Mouse (Mus musculus) limb, embryonic 10.5 days (tissue): ENCODE results near the gene Stk40. TPM values are rescaled to one million over a fixed set of nuclear protein-coding genes. Genes with fewer than 3 reads are reported as not detected.

ENCODE experiments used
- DNase-seq: peaks from one replicate; pipeline ENCODE4 v3.0.0-alpha.2; 2017; ENCODE audit warnings: low spot score
- H3K27ac ChIP-seq: fragments of 300-500 bp; sonication (generic); 2 replicates; pipeline ENCODE4 v1.5.1; 2016; ENCODE audit warnings: mild to moderate bottlenecking
- H3K27me3 ChIP-seq: fragments of 300-500 bp; sonication (generic); 2 replicates; pipeline ENCODE4 v1.6.1; 2016; ENCODE audit warnings: low read depth, mild to moderate bottlenecking; ENCODE audit not compliant: poor library complexity, severe bottlenecking
- H3K36me3 ChIP-seq: fragments of 300-500 bp; sonication (generic); 2 replicates; pipeline ENCODE4 v1.6.1; 2016; ENCODE audit warnings: mild to moderate bottlenecking, moderate library complexity
- H3K4me1 ChIP-seq: fragments of 300-500 bp; sonication (generic); 2 replicates; pipeline ENCODE4 v1.6.1; 2016
- H3K4me3 ChIP-seq: fragments of 300-500 bp; sonication (generic); 2 replicates; pipeline ENCODE4 v1.5.1; 2016; ENCODE audit warnings: mild to moderate bottlenecking, moderate library complexity
- H3K9me3 ChIP-seq: fragments of 300-500 bp; sonication (generic); replicated peaks from 2 replicates; pipeline ENCODE4 v1.6.1; 2016; ENCODE audit warnings: mild to moderate bottlenecking
- WGBS: fragments of 180-500 bp; shearing (Covaris S2); methylation state at CpG from one replicate; pipeline ENCODE4 v1.1.7; 2016; 5-methylcytosine and 5-hydroxymethylcytosine counted together
- polyA plus RNA-seq: library from polyadenylated mRNA; unstranded; fragments of >200 nt; fragmentation: Nextera tagmentation; extraction: Ambion mirVana; gene quantifications from 2 replicates; pipeline ENCODE4 v1.2.1, GENCODE M21; 2016

Stk40 gene
- polyA plus RNA-seq, 1 experiment from 2014 or later, result 52.1 TPM

DNA sequence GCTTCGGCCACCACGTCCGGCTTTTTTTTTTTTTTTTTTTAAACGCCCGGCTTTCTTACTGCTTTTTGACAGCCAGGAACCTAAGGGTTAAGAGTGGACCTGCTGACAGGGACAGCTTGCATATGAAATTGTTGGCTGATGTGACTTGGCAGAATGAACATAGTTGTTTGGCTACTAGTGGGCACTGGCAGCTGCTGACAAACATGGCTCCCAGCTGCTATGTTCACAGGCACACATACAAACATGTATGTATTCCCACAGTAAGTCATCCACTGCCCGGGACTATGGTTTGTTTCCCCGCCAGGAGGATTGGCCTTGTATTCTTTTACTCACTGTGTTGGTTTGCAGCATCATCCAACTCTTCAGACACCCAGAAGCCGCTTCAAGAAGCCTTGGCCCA, 13.4 kb downstream of the Stk40 start:
- H3K27ac ChIP-seq, result no peak overlapping the region
- H3K9me3 ChIP-seq, result no peaks in the 10 kb centered on the region
- no peak for DNase-seq
- peaks cover 37% of the 10 kb centered on the region for H3K36me3 ChIP-seq
- WGBS, result 82% methylated on average over 8 of the region's 8 CpGs
- no peak overlapping the region for H3K4me3 ChIP-seq
- no peaks in the 10 kb centered on the region for H3K27me3 ChIP-seq
- peaks cover 17% of the 10 kb centered on the region for H3K4me1 ChIP-seq

DNA sequence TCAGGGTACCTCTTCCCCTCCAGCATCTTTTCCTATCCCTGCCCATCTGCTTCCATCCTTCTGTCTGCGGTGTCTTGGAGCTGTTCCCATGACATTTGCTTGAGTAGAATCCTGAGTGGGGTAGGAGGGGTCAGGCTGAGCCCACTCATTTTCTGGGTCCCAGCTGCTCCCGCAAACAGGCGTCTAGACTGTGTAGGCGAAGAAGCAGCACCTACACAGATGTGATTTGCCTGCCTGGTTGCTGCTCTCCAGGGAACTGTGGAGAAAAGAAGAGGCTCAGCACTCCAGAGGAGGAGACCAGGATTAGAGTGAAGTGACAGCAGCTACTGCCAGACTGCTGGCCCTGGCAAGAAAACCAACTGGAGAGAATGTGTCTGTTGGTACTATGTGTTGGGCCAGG, 14.9 kb downstream of the Stk40 start:
- Histone ChIP-seq H3K36me3 (peaks cover 44% of the 10 kb centered on the region), H3K27ac (no peak overlapping the region), H3K27me3 (no peaks in the 10 kb centered on the region), H3K9me3 (no peaks in the 10 kb centered on the region), H3K4me1 (peaks cover 14% of the 10 kb centered on the region; the same call in 1 of the 2 replicates), H3K4me3 (no peak overlapping the region)
- DNase-seq, result no peak
- WGBS, result 94% methylated on average over 4 of the region's 4 CpGs

DNA sequence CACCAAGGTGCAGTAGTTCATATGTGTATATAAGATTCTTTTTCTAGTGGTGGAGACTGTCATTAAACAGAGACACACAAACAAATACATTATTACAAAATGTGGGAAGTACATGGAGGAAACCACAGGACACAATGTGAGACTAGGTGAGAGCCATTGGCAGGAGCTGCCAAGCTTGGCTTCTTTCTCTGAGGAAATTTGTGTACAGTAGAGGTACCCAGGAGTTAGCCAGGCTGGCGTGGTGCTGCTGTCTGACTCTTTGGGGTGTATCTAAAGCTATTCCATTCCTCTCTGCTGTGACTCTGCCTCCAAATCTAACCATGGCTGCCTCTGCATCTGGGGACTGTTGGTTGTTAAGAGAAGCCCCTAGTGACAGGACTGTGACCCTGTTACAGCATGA, 15.3 kb downstream of the Stk40 start:
- Histone ChIP-seq H3K4me3 (no peak overlapping the region), H3K36me3 (peaks cover 47% of the 10 kb centered on the region), H3K27me3 (no peaks in the 10 kb centered on the region), H3K9me3 (no peaks in the 10 kb centered on the region), H3K27ac (no peak overlapping the region), H3K4me1 (peaks cover 10% of the 10 kb centered on the region; the same call in 1 of the 2 replicates)
- 96% methylated on average over 1 of the region's 1 CpGs for WGBS
- DNase-seq, result no peak

DNA sequence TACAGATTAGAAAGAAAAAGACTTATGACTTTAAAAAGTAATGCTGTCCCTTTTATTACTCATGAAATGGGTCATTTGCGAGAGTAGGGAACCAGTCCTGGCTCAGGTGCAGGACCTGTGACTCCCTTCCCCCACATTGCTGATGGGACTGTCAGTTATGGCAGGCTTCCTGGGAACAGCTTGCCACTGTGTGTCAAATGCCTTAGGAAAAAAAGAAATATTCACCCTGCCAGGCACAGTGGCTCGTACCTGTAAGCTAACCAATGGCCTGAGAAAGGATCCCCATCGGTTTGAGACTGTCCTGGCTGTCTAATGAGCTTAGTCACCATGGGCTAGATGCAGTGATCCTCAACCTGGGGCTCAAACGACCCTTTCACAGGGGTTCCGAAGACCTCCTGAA, 16.3 kb downstream of the Stk40 start:
- DNase-seq, result no peak

DNA sequence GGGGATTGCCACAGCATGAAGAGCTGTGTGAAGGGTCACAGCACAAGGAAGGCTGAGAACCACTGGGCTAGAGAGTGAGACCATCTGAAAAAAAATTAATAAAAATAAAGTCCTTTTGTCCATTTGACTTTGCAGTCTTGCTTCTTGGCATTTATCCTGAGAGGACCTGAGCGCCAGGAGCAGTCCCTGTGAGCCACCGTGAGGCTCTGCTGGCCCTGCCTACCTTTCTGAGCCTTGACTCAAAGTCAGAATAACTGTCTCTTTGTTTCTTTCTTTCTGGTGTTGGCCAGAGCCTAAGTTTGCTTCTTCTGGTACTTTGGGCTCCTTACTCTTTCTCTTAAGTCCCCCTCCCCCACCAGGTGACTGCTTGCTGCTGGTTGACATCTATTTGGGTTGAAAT, 16.7 kb downstream of the Stk40 start:
- DNase-seq, result no peak
- no peaks in the 10 kb centered on the region for H3K9me3 ChIP-seq
- WGBS, result 90% methylated on average over 2 of the region's 2 CpGs
- H3K36me3 ChIP-seq, result peaks cover 61% of the 10 kb centered on the region
- no peak overlapping the region for H3K27ac ChIP-seq
- H3K4me3 ChIP-seq, result no peak overlapping the region
- no peaks in the 10 kb centered on the region for H3K27me3 ChIP-seq
- H3K4me1 ChIP-seq, result peaks cover 8% of the 10 kb centered on the region; the same call in 1 of the 2 replicates

More for the DNA sequence above, 16.3 kb downstream of the Stk40 start:
- Histone ChIP-seq H3K27ac (no peak overlapping the region), H3K27me3 (no peaks in the 10 kb centered on the region), H3K9me3 (no peaks in the 10 kb centered on the region), H3K4me1 (peaks cover 10% of the 10 kb centered on the region; the same call in 1 of the 2 replicates), H3K4me3 (no peak overlapping the region), H3K36me3 (peaks cover 56% of the 10 kb centered on the region)
- 92% methylated on average over 5 of the region's 5 CpGs for WGBS

DNA sequence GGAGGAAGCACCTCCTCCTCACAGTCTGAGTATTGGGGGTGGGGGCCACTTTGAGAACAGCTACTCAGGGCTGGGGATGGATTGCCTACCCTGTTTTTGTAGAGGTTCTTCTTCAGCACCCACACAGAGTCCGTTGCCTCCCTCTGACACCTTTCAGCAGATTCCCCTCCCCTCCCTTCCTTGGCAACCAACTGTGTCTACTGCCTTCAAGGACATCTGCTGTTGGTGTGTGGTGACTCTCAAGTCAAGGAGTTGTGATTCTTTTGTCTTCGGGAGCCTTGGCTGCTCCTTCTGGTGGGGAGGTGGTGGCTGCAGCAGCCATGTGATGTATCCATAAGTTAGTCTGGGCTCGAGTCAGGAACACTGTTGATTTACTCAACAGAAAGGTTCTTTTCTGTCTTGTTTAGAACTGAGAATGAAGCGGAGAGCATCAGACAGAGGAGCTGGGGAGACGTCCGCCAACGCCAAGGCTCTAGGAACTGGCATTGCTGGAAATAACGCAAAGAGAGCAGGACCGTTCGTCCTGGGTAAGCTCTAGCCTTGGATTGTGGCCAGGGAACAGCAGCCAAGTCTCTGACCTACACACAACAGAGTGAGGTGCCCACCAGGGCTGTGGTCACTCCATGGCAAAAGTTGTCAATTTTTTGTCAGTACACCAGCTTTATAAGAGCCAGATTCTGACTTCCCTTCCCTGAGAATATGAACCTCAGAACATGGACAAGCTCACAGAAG, 19.7 kb downstream of the Stk40 start:
- no peak overlapping the region for H3K4me3 ChIP-seq
- 91% methylated on average over 10 of the region's 10 CpGs for WGBS
- H3K9me3 ChIP-seq, result no peaks in the 10 kb centered on the region
- no peak for DNase-seq
- no peaks in the 10 kb centered on the region for H3K27me3 ChIP-seq
- H3K36me3 ChIP-seq, result peaks cover 80% of the 10 kb centered on the region
- no peak overlapping the region for H3K27ac ChIP-seq
- H3K4me1 ChIP-seq, result no peaks in the 10 kb centered on the region

DNA sequence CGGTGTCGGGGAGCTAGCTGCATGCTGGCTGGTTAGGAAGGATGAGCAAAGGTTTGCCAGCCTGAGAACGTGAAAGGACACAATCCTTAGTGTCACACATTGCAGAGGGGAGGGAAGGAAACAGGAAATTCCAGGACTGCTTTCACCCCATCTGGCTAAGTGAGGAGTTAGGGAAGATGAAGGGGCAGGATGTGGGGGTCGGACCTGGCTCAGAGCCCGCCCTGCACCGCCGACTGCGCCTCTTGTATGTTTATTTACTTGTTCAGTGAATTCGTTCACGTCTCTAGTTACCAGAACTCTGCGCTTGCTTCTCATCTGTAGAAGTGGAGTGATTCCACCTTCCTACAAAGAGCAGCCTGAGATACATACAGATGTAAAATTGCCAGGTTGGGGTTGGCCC, 26.7 kb downstream of the Stk40 start:
- DNase-seq, result no peak
- H3K4me3 ChIP-seq, result no peak overlapping the region
- H3K27me3 ChIP-seq, result no peaks in the 10 kb centered on the region
- peak overlapping the region; percentile 37 for H3K27ac ChIP-seq
- H3K4me1 ChIP-seq, result peaks cover 42% of the 10 kb centered on the region
- no peaks in the 10 kb centered on the region for H3K9me3 ChIP-seq
- 58% methylated on average over 11 of the region's 11 CpGs for WGBS
- peaks cover 81% of the 10 kb centered on the region for H3K36me3 ChIP-seq

DNA sequence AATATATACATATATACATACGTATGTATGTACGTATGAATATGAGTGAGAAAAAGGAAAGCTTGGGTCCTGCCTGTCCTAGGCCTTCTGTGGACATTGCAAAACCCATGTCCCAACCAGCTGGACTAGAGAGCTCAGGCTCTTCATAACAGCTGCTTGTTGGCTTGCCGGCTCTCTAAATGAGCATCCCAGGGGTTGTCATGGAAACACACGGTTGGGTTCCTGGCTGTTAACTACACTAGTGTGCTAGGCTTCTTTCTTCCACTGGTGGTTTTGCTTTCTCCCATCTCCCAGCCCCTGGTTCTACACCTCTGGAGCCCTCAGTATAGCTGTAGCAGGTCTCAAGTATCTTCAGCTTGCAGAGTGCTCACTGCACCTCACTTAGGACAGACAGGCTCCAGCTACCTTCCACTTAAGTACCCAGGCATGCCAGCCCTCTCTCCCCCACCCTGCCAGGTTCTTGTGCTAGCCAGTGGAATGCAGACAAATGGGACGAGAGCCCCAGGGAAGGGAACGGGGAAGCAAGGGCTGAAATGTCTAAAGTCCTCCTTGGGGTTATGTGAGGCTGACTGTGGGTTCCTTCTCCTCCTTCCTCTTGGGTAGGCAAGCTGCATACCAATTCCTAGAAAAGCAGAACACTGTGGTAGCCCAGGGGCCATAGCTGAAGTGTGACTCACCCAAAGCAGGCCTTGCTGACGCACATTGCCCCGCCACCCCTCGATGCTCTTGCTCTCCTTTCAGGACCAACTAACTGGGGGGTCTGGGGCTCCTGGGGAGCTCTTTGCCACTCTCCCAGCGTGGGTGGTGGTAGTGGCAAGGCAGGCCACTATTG, 27.7 kb downstream of the Stk40 start:
- WGBS, result 65% methylated on average over 10 of the region's 10 CpGs
- Histone ChIP-seq H3K27me3 (no peaks in the 10 kb centered on the region), H3K27ac (peak overlapping the region; percentile 70), H3K4me3 (no peak overlapping the region), H3K4me1 (peaks cover 42% of the 10 kb centered on the region), H3K36me3 (peaks cover 81% of the 10 kb centered on the region), H3K9me3 (no peaks in the 10 kb centered on the region)
- no peak for DNase-seq

DNA sequence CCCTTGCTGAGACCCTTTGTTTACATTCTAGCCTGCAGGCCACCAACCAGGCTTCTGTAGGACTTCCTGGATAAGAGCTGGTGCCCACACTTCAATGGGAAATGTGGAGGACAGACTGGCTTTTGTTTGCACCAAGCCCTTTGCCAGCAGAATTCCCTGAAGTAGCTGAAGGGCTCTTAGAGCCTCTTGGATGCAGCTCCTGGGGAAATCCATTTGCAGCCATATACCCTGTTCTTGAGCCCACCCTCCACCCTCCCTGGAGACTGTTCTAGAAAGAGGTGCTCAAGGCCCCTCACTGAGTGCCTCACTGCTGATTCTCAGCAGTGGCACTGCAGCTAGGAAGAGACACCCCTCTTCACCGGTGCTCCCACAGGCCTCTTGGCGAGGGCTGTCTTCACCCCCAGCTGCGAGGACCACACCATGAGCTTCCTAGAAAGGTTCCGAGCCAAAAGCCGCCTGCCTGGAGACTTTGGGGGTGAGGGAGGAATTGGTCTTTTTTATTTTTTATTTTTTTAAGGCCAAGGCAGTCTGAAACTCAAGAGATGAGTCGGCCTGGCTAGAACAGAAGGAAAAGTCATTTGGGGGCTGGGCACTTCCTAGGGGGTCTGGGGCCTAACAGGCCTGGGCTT, 29.0 kb downstream of the Stk40 start:
- peak overlapping the region; percentile 70; the same call in 1 of the 2 replicates for H3K27ac ChIP-seq
- WGBS, result 78% methylated on average over 6 of the region's 6 CpGs
- peaks cover 42% of the 10 kb centered on the region for H3K4me1 ChIP-seq
- no peaks in the 10 kb centered on the region for H3K9me3 ChIP-seq
- H3K4me3 ChIP-seq, result no peak overlapping the region
- H3K27me3 ChIP-seq, result no peaks in the 10 kb centered on the region
- no peak for DNase-seq
- peaks cover 81% of the 10 kb centered on the region for H3K36me3 ChIP-seq

DNA sequence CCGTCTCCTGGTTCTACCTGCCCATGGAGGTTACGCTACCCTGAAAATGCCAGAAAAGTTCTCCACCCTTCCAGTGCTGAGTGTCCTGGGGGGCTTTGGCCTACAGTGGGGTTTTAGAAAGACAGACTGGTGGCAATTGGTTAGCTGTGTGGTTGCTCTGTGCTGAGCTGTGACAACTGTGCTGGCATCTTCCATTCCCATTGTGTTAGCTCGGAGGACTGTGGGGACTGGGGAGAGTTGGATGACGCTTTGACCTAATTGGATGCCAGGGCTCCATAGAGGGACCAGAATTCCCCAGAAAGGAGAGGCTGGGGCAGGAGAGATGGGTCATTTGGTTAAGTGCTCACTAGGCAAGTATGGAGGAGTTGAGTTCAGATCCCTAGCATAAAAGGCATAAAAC, 30.5 kb downstream of the Stk40 start:
- WGBS, result 93% methylated on average over 4 of the region's 4 CpGs
- 0 out of 2 replicates have a peak overlapping the region, but pooled peaks have one; percentile 16 for H3K27ac ChIP-seq
- H3K36me3 ChIP-seq, result peaks cover 81% of the 10 kb centered on the region
- no peaks in the 10 kb centered on the region for H3K9me3 ChIP-seq
- H3K27me3 ChIP-seq, result no peaks in the 10 kb centered on the region
- no peak overlapping the region for H3K4me3 ChIP-seq
- DNase-seq, result no peak
- peaks cover 42% of the 10 kb centered on the region for H3K4me1 ChIP-seq

DNA sequence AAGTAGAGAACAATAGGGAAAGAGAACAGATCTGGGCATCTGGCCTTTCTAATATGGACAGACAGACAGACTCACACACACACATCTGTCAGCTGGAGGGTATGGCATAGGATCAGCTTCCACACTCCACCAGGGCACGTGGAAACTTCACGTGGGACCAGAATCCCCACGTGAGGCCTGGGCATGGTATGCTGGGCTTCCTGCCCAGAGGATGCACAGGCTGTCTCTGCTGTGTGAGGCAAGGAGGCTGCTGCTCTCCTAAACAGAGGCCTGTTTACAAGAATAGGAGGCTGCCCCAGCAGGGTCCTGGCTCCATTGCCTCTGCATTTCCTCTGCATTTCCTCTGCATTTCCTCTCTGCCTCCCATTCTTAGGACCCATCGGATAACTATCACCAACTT, 30.9 kb downstream of the Stk40 start:
- no peak for DNase-seq
- Histone ChIP-seq H3K27me3 (no peaks in the 10 kb centered on the region), H3K36me3 (peaks cover 81% of the 10 kb centered on the region), H3K4me1 (peaks cover 40% of the 10 kb centered on the region), H3K4me3 (no peak overlapping the region), H3K9me3 (no peaks in the 10 kb centered on the region), H3K27ac (0 out of 2 replicates have a peak overlapping the region, but pooled peaks have one; percentile 16)
- 91% methylated on average over 4 of the region's 4 CpGs for WGBS

DNA sequence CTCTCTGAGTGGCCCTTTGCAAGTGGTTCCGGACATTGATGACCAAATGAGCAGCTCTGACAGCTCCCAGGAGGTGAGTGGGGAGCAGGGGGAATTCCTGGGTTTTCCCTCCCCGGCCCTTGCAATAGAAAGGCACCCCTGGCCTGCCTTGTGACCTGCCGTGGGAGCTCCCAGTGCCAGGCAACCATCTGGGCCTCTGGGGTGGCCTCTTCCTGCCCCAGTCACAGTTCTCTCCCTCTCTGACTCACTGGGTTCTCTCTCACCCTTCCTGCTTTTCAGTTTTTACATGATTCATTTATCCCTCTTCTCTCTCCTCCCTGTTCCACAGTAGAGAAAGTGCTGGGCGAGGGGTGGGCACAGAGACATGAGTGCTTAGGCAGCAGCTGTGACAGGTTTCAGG, 34.0 kb downstream of the Stk40 start:
- H3K36me3 ChIP-seq, result peaks cover 77% of the 10 kb centered on the region

DNA sequence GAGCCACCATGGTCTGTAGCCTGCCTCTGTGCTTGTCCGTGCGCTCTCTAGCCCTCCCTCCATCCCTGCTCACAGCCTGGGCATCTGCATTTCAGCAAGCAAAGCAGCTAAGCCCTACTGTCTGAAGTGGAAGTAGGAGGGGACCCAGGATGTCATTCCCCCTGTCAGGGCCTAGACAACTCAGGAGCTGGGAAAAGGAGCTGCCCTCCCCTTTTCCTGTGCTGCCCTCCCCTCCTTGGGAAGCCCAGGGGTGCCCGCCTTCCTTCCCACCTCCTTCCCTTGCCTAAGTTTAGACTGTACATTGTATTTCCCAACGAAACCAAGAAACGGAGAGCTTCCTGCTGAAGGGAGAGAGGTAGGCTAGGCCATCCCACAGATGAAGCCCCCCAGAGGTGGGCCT, 37.3 kb downstream of the Stk40 start:
- no peak for DNase-seq
- WGBS, result 81% methylated on average over 5 of the region's 5 CpGs
- Histone ChIP-seq H3K27ac (peak overlapping the region; percentile 58; the same call in 1 of the 2 replicates), H3K4me1 (peaks cover 16% of the 10 kb centered on the region), H3K36me3 (peaks cover 53% of the 10 kb centered on the region), H3K4me3 (no peak overlapping the region), H3K27me3 (no peaks in the 10 kb centered on the region), H3K9me3 (no peaks in the 10 kb centered on the region)

More for the DNA sequence above, 34.0 kb downstream of the Stk40 start:
- H3K4me1 ChIP-seq, result peaks cover 15% of the 10 kb centered on the region
- H3K27ac ChIP-seq, result 0 out of 2 replicates have a peak overlapping the region, but pooled peaks have one; percentile 11
- 84% methylated on average over 4 of the region's 4 CpGs for WGBS
- H3K27me3 ChIP-seq, result no peaks in the 10 kb centered on the region
- H3K9me3 ChIP-seq, result no peaks in the 10 kb centered on the region
- DNase-seq, result no peak
- no peak overlapping the region for H3K4me3 ChIP-seq
